Mouse (Mus musculus): ENCODE measurements at regions not wholly inside any gene's neighbourhood (a gene's known extent, or its start where the extent isn't known, plus 50 kb on each side); places are given as distances from the start of the nearest gene placed in this dataset.

- Histone ChIP-seq H3K4me3 (ENCODE audit: control insufficient read depth in 1 of 2, insufficient read depth in 1 of 2, low read depth in 1 of 2, low read length in 2 of 2) (no peak overlapping the region), H3K9me3 (ENCODE audit: control insufficient read depth, low read length) (no peaks in the 10 kb centered on the region), H3K27ac (replicated peaks in 1 of 2; ENCODE audit: control insufficient read depth in 1 of 2, insufficient read depth in 1 of 2, low read depth in 2 of 2, low read length in 2 of 2) (no peak overlapping the region), H3K27me3 (ENCODE audit: control insufficient read depth, insufficient read depth, low read length) (no peaks in the 10 kb centered on the region), H3K4me2 (ENCODE audit: low read length) (no peak overlapping the region), H3K36me3 (ENCODE audit: control insufficient read depth, insufficient read depth, low read length) (no peaks in the 10 kb centered on the region), H3K4me1 (ENCODE audit: control insufficient read depth in 2 of 2, insufficient read depth in 2 of 2, low read length in 2 of 2) (no peaks in the 10 kb centered on the region), H3K9ac (ENCODE audit: low read length) (no peak overlapping the region)
- ATAC-seq (ENCODE audit: insufficient number of reproducible peaks, insufficient read depth, low FRiP score, low read depth) = no peak
- WGBS = 55% methylated on average over 1 of the region's 1 CpGs
Observed at GRCm38 (mm10) chr12:92400987-92401386, 552.0 kb upstream of the Sel1l start.

GRCm38 (mm10) chr12:92386195-92386594 is 537.2 kb upstream of the Sel1l start:
- no peak overlapping the region for H3K4me2 ChIP-seq (ENCODE audit: low read length)
- 88% methylated on average over 2 of the region's 2 CpGs for WGBS
- ATAC-seq (ENCODE audit: insufficient number of reproducible peaks, insufficient read depth, low FRiP score, low read depth) = no peak

GRCm38 (mm10) chr12:92384266-92384937 is 535.4 kb upstream of the Sel1l start:
- no peak for ATAC-seq (ENCODE audit: insufficient number of reproducible peaks, insufficient read depth, low FRiP score, low read depth)
- Histone ChIP-seq H3K4me3 (ENCODE audit: control insufficient read depth in 1 of 2, insufficient read depth in 1 of 2, low read depth in 1 of 2, low read length in 2 of 2) (no peak overlapping the region), H3K4me2 (ENCODE audit: low read length) (no peak overlapping the region), H3K27ac (replicated peaks in 1 of 2; ENCODE audit: control insufficient read depth in 1 of 2, insufficient read depth in 1 of 2, low read depth in 2 of 2, low read length in 2 of 2) (no peak overlapping the region), H3K9me3 (ENCODE audit: control insufficient read depth, low read length) (no peaks in the 10 kb centered on the region), H3K36me3 (ENCODE audit: control insufficient read depth, insufficient read depth, low read length) (no peaks in the 10 kb centered on the region), H3K27me3 (ENCODE audit: control insufficient read depth, insufficient read depth, low read length) (no peaks in the 10 kb centered on the region), H3K9ac (ENCODE audit: low read length) (no peak overlapping the region), H3K4me1 (ENCODE audit: control insufficient read depth in 2 of 2, insufficient read depth in 2 of 2, low read length in 2 of 2) (no peaks in the 10 kb centered on the region)
- WGBS = 20% methylated on average over 5 of the region's 5 CpGs

More at GRCm38 (mm10) chr12:92386195-92386594, 537.2 kb upstream of the Sel1l start:
- H3K9me3 ChIP-seq (ENCODE audit: control insufficient read depth, low read length) = no peaks in the 10 kb centered on the region
- no peaks in the 10 kb centered on the region for H3K27me3 ChIP-seq (ENCODE audit: control insufficient read depth, insufficient read depth, low read length)
- no peaks in the 10 kb centered on the region for H3K36me3 ChIP-seq (ENCODE audit: control insufficient read depth, insufficient read depth, low read length)
- no peak overlapping the region for H3K4me3 ChIP-seq (ENCODE audit: control insufficient read depth in 1 of 2, insufficient read depth in 1 of 2, low read depth in 1 of 2, low read length in 2 of 2)
- no peaks in the 10 kb centered on the region for H3K4me1 ChIP-seq (ENCODE audit: control insufficient read depth in 2 of 2, insufficient read depth in 2 of 2, low read length in 2 of 2)
- no peak overlapping the region for H3K27ac ChIP-seq (replicated peaks in 1 of 2; ENCODE audit: control insufficient read depth in 1 of 2, insufficient read depth in 1 of 2, low read depth in 2 of 2, low read length in 2 of 2)
- H3K9ac ChIP-seq (ENCODE audit: low read length) = no peak overlapping the region

- H3K27me3 ChIP-seq (ENCODE audit: control insufficient read depth, insufficient read depth, low read length) = no peaks in the 10 kb centered on the region
- ATAC-seq (ENCODE audit: insufficient number of reproducible peaks, insufficient read depth, low FRiP score, low read depth) = no peak
- H3K27ac ChIP-seq (replicated peaks in 1 of 2; ENCODE audit: control insufficient read depth in 1 of 2, insufficient read depth in 1 of 2, low read depth in 2 of 2, low read length in 2 of 2) = no peak overlapping the region
- H3K9me3 ChIP-seq (ENCODE audit: control insufficient read depth, low read length) = no peaks in the 10 kb centered on the region
- WGBS = 57% methylated on average over 3 of the region's 3 CpGs
- no peak overlapping the region for H3K4me2 ChIP-seq (ENCODE audit: low read length)
- H3K4me3 ChIP-seq (ENCODE audit: control insufficient read depth in 1 of 2, insufficient read depth in 1 of 2, low read depth in 1 of 2, low read length in 2 of 2) = no peak overlapping the region
- H3K9ac ChIP-seq (ENCODE audit: low read length) = no peak overlapping the region
- no peaks in the 10 kb centered on the region for H3K36me3 ChIP-seq (ENCODE audit: control insufficient read depth, insufficient read depth, low read length)
- no peaks in the 10 kb centered on the region for H3K4me1 ChIP-seq (ENCODE audit: control insufficient read depth in 2 of 2, insufficient read depth in 2 of 2, low read length in 2 of 2)
Observed at GRCm38 (mm10) chr12:92379130-92379529, 530.2 kb upstream of the Sel1l start.

- ATAC-seq (ENCODE audit: insufficient number of reproducible peaks, insufficient read depth, low FRiP score, low read depth) = no peak
- Histone ChIP-seq H3K27me3 (ENCODE audit: control insufficient read depth, insufficient read depth, low read length) (no peaks in the 10 kb centered on the region), H3K27ac (replicated peaks in 1 of 2; ENCODE audit: control insufficient read depth in 1 of 2, insufficient read depth in 1 of 2, low read depth in 2 of 2, low read length in 2 of 2) (no peak overlapping the region), H3K4me1 (ENCODE audit: control insufficient read depth in 2 of 2, insufficient read depth in 2 of 2, low read length in 2 of 2) (no peaks in the 10 kb centered on the region), H3K36me3 (ENCODE audit: control insufficient read depth, insufficient read depth, low read length) (no peaks in the 10 kb centered on the region), H3K9ac (ENCODE audit: low read length) (no peak overlapping the region), H3K4me3 (ENCODE audit: control insufficient read depth in 1 of 2, insufficient read depth in 1 of 2, low read depth in 1 of 2, low read length in 2 of 2) (no peak overlapping the region), H3K9me3 (ENCODE audit: control insufficient read depth, low read length) (no peaks in the 10 kb centered on the region), H3K4me2 (ENCODE audit: low read length) (no peak overlapping the region)
- WGBS = 80% methylated on average over 5 of the region's 5 CpGs
Observed at GRCm38 (mm10) chr12:92365926-92366325, 517.0 kb upstream of the Sel1l start.

GRCm38 (mm10) chr12:92353386-92354257 is 504.7 kb upstream of the Sel1l start:
- no peaks in the 10 kb centered on the region for H3K9me3 ChIP-seq (ENCODE audit: control insufficient read depth, low read length)
- no peak for ATAC-seq (ENCODE audit: insufficient number of reproducible peaks, insufficient read depth, low FRiP score, low read depth)
- H3K4me2 ChIP-seq (ENCODE audit: low read length) = no peak overlapping the region
- H3K36me3 ChIP-seq (ENCODE audit: control insufficient read depth, insufficient read depth, low read length) = no peaks in the 10 kb centered on the region
- no peak overlapping the region for H3K4me3 ChIP-seq (ENCODE audit: control insufficient read depth in 1 of 2, insufficient read depth in 1 of 2, low read depth in 1 of 2, low read length in 2 of 2)
- no peak overlapping the region for H3K27ac ChIP-seq (replicated peaks in 1 of 2; ENCODE audit: control insufficient read depth in 1 of 2, insufficient read depth in 1 of 2, low read depth in 2 of 2, low read length in 2 of 2)
- WGBS = 57% methylated on average over 4 of the region's 4 CpGs
- H3K4me1 ChIP-seq (ENCODE audit: control insufficient read depth in 2 of 2, insufficient read depth in 2 of 2, low read length in 2 of 2) = no peaks in the 10 kb centered on the region
- no peak overlapping the region for H3K9ac ChIP-seq (ENCODE audit: low read length)
- no peaks in the 10 kb centered on the region for H3K27me3 ChIP-seq (ENCODE audit: control insufficient read depth, insufficient read depth, low read length)

GRCm38 (mm10) chr12:92318241-92318640 is 469.3 kb upstream of the Sel1l start:
- Histone ChIP-seq H3K4me3 (ENCODE audit: control insufficient read depth in 1 of 2, insufficient read depth in 1 of 2, low read depth in 1 of 2, low read length in 2 of 2) (no peak overlapping the region), H3K9me3 (ENCODE audit: control insufficient read depth, low read length) (no peaks in the 10 kb centered on the region), H3K27me3 (ENCODE audit: control insufficient read depth, insufficient read depth, low read length) (no peaks in the 10 kb centered on the region), H3K36me3 (ENCODE audit: control insufficient read depth, insufficient read depth, low read length) (no peaks in the 10 kb centered on the region), H3K9ac (ENCODE audit: low read length) (no peak overlapping the region), H3K4me1 (ENCODE audit: control insufficient read depth in 2 of 2, insufficient read depth in 2 of 2, low read length in 2 of 2) (no peaks in the 10 kb centered on the region), H3K4me2 (ENCODE audit: low read length) (no peak overlapping the region), H3K27ac (replicated peaks in 1 of 2; ENCODE audit: control insufficient read depth in 1 of 2, insufficient read depth in 1 of 2, low read depth in 2 of 2, low read length in 2 of 2) (no peak overlapping the region)
- no peak for ATAC-seq (ENCODE audit: insufficient number of reproducible peaks, insufficient read depth, low FRiP score, low read depth)
- 31% methylated on average over 1 of the region's 1 CpGs for WGBS
